Mouse (Mus musculus) kidney, postnatal 0 days (tissue): ENCODE measurements around the gene C87436. TPM values are rescaled to one million over a fixed set of nuclear protein-coding genes. Genes with fewer than 3 reads are reported as not detected.

Experiments
- ATAC-seq: fragments of 200-750 bp; cut with Nextera tagmentation; replicated peaks from 2 replicates; pipeline ENCODE4 v1.8.0; 2017; ENCODE audit warnings: low read depth, moderate number of reproducible peaks, moderate TSS enrichment, moderate library complexity; ENCODE audit not compliant: low FRiP score
- DNase-seq: peaks from one replicate; pipeline ENCODE4 v3.0.0-alpha.2; 2016; ENCODE audit warnings: low spot score
- H3K27ac ChIP-seq: fragments of 300-500 bp; sonication (generic); 2 replicates; pipeline ENCODE4 v1.5.1; 2014; ENCODE audit warnings: mild to moderate bottlenecking
- H3K27me3 ChIP-seq: fragments of 300-500 bp; sonication (generic); 2 replicates; pipeline ENCODE4 v1.6.1; 2014; ENCODE audit warnings: low read length, mixed read lengths; ENCODE audit not compliant: insufficient read depth
- H3K36me3 ChIP-seq: fragments of 300-500 bp; sonication (generic); 2 replicates; pipeline ENCODE4 v1.6.1; 2014; ENCODE audit warnings: low read length, mixed read lengths; ENCODE audit not compliant: insufficient read depth
- H3K4me1 ChIP-seq: fragments of 300-500 bp; sonication (generic); replicated peaks from 2 replicates; pipeline ENCODE4 v1.6.1; 2014; ENCODE audit warnings: antibody characterized with exemption, low read length, mixed read lengths; ENCODE audit not compliant: insufficient read depth
- H3K4me2 ChIP-seq: fragments of 300-500 bp; sonication (generic); 2 replicates; pipeline ENCODE4 v1.6.1; 2014; ENCODE audit warnings: mild to moderate bottlenecking, low read length, moderate library complexity, mixed read lengths
- H3K4me3 ChIP-seq: fragments of 300-500 bp; sonication (generic); replicated peaks from 2 replicates; pipeline ENCODE4 v1.5.1; 2014; ENCODE audit warnings: low read depth, low read length
- H3K9ac ChIP-seq: fragments of 300-500 bp; sonication (generic); 2 replicates; pipeline ENCODE4 v1.6.1; 2014; ENCODE audit warnings: low read depth, low read length
- H3K9me3 ChIP-seq: fragments of 300-500 bp; sonication (generic); replicated peaks from 2 replicates; pipeline ENCODE4 v1.6.1; 2016; ENCODE audit warnings: low read length, inconsistent platforms, mixed read lengths
- CTCF ChIP-seq: IDR thresholded peaks from 2 replicates; pipeline ENCODE4 v1.5.1; 2016; ENCODE audit warnings: antibody characterized with exemption, low read depth, mild to moderate bottlenecking, moderate library complexity
- WGBS: fragments of 180-500 bp; shearing (Covaris S2); extraction: QIAGEN DNeasy Blood & Tissue Kit; methylation state at CpG from one replicate; pipeline ENCODE4 v1.1.7; 2014; 5-methylcytosine and 5-hydroxymethylcytosine counted together
- polyA plus RNA-seq: library from polyadenylated mRNA; unstranded; fragments of >200 nt; fragmentation: Nextera tagmentation; extraction: Ambion mirVana; gene quantifications from 2 replicates; pipeline ENCODE4 v1.2.1, GENCODE M21; 2015

Gene C87436
- polyA plus RNA-seq, 1 experiment from 2014 or later, result 23.1 TPM

DNA sequence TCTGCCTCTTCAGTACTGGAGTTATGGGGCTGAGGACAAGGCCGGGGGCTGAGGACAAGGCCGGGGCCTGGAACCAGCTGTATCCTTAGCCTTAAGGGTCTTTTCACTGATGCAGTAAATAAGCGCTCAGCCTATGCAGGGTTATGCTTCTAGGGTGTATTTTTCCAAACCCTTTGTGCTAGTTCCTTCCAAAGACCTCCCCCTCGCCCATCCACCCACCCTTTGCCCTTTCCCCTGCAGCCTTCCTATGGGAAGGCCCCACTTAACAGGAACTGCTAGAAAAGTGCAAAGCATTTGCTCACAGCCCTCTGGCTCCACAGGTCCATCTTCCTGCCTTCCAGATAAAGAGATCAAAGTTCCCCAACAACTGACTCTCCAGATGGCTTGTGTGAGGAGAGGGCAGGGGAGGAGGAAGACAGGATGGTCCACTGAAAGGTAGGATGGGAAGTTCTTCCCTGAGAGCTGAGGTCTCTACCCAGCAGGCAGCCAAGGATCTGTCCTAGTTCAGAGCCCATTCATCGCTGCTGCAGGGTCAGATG lies 61.5 kb downstream of the C87436 start:
- Histone ChIP-seq H3K36me3 (no peaks in the 10 kb centered on the region), H3K27ac (peak overlapping the region; percentile 43), H3K9me3 (no peaks in the 10 kb centered on the region), H3K4me2 (no peak overlapping the region), H3K27me3 (no peaks in the 10 kb centered on the region), H3K9ac (no peak overlapping the region), H3K4me3 (no peak overlapping the region), H3K4me1 (peaks cover 22% of the 10 kb centered on the region)
- no peak for TF ChIP-seq CTCF
- ATAC-seq, result no peak
- peak; percentile 54 for DNase-seq
- WGBS, result 37% methylated on average over 5 of the region's 5 CpGs

DNA sequence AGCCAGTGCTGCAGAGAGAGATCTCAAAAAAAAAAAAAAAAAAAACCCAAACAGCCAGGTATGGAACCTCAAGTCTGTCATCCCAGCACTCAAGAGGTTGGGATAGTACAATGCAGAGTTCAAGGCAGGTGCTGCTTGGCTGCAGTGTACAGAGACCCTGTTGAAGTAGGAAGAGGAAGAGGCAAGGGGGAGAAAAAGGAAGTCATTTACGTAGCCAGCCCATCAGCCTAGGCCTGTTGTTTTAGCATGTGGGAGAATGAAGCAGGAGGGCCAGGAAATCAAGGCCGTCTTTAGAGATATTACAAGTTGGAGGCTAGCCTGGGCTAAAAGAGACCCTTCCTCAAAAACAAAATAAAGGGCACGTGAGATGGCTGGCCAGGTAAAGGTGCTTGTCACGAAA lies 65.3 kb downstream of the C87436 start:
- Histone ChIP-seq H3K9me3 (no peaks in the 10 kb centered on the region), H3K27me3 (no peaks in the 10 kb centered on the region), H3K27ac (no peak overlapping the region), H3K4me2 (no peak overlapping the region), H3K9ac (no peak overlapping the region), H3K36me3 (no peaks in the 10 kb centered on the region), H3K4me3 (no peak overlapping the region), H3K4me1 (peaks cover 5% of the 10 kb centered on the region; the same call in 1 of the 2 replicates)
- whole genome bisulfite sequencing, result 81% methylated on average over 4 of the region's 4 CpGs
- TF ChIP-seq CTCF, result no peak
- ATAC-seq (no peak), DNase-seq (no peak)

- no peak overlapping the region for H3K4me3 ChIP-seq
- H3K27ac ChIP-seq, result no peak overlapping the region
- no peaks in the 10 kb centered on the region for H3K4me1 ChIP-seq
- H3K9me3 ChIP-seq, result no peaks in the 10 kb centered on the region
- H3K9ac ChIP-seq, result no peak overlapping the region
- TF ChIP-seq CTCF, result no peak
- H3K4me2 ChIP-seq, result no peak overlapping the region
- DNase-seq (no peak), ATAC-seq (no peak)
- no peaks in the 10 kb centered on the region for H3K36me3 ChIP-seq
- no peaks in the 10 kb centered on the region for H3K27me3 ChIP-seq
- 75% methylated on average over 7 of the region's 7 CpGs for WGBS
Measured at GRCm38 (mm10) chr6:86505671-86506070, 67.5 kb downstream of the C87436 start.

GRCm38 (mm10) chr6:86506309-86506708 lies 68.1 kb downstream of the C87436 start:
- no peaks in the 10 kb centered on the region for H3K27me3 ChIP-seq
- WGBS, result 72% methylated on average over 3 of the region's 3 CpGs
- H3K4me3 ChIP-seq, result no peak overlapping the region
- DNase-seq (no peak), ATAC-seq (no peak)
- no peak overlapping the region for H3K9ac ChIP-seq
- no peak overlapping the region for H3K4me2 ChIP-seq
- H3K27ac ChIP-seq, result no peak overlapping the region
- no peaks in the 10 kb centered on the region for H3K9me3 ChIP-seq
- no peaks in the 10 kb centered on the region for H3K36me3 ChIP-seq
- no peak for TF ChIP-seq CTCF
- H3K4me1 ChIP-seq, result no peaks in the 10 kb centered on the region

- H3K9me3 ChIP-seq, result no peaks in the 10 kb centered on the region
- H3K4me1 ChIP-seq, result no peaks in the 10 kb centered on the region
- ATAC-seq, result no peak
- H3K36me3 ChIP-seq, result no peaks in the 10 kb centered on the region
- TF ChIP-seq CTCF, result no peak
- no peak overlapping the region for H3K4me3 ChIP-seq
- no peak overlapping the region for H3K4me2 ChIP-seq
- H3K27ac ChIP-seq, result no peak overlapping the region
- no peaks in the 10 kb centered on the region for H3K27me3 ChIP-seq
- H3K9ac ChIP-seq, result no peak overlapping the region
- DNase-seq, result no peak
Measured at GRCm38 (mm10) chr6:86507116-86507515, 68.9 kb downstream of the C87436 start.

DNA sequence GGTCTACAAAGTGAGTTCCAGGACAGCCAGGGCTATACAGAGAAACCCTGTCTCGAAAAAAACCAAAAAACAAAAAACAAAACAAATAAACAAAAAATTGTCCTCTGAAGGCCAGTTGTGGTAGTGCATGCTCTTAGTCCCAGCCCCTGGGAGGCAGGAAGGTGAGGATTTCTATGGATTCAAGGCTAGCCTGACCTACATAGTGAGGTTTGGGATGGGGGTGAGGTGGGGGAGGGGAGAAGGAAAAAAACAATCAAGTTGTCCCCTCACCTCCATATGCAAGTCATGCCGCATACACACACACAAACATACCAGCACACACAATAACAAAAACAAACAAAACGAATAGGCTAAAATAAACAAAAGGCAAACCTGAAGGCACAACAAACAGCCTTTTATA lies 70.6 kb downstream of the C87436 start:
- H3K4me3 ChIP-seq, result no peak overlapping the region
- H3K27ac ChIP-seq, result no peak overlapping the region
- no peak for DNase-seq
- no peak for TF ChIP-seq CTCF
- no peak overlapping the region for H3K4me2 ChIP-seq
- H3K4me1 ChIP-seq, result no peaks in the 10 kb centered on the region
- no peak for ATAC-seq
- H3K9me3 ChIP-seq, result no peaks in the 10 kb centered on the region
- H3K9ac ChIP-seq, result no peak overlapping the region
- 75% methylated on average over 3 of the region's 3 CpGs for WGBS
- H3K36me3 ChIP-seq, result no peaks in the 10 kb centered on the region
- no peaks in the 10 kb centered on the region for H3K27me3 ChIP-seq
